Mouse (Mus musculus) G1E (cell line): ENCODE results near the gene Fhdc1. TPM values are rescaled to one million over a fixed set of nuclear protein-coding genes. Genes with fewer than 3 reads are reported as not detected.

Source experiments
- ATAC-seq: 2 replicates; pipeline ENCODE4 v1.8.0; 2016; ENCODE audit warnings: mild to moderate bottlenecking; ENCODE audit not compliant: insufficient number of reproducible peaks, poor library complexity, low FRiP score, severe bottlenecking; ENCODE audit errors: extremely low read depth
- DNase-seq: peaks from one replicate; pipeline ENCODE4 v3.0.0; 2012; ENCODE audit warnings: low spot score
- H3K27me3 ChIP-seq: 2 replicates; pipeline ENCODE4 v1.6.1; 2012; ENCODE audit warnings: mild to moderate bottlenecking, low read length, inconsistent platforms; ENCODE audit not compliant: insufficient read depth
- H3K36me3 ChIP-seq: replicated peaks from 2 replicates; pipeline ENCODE3; 2012; ENCODE audit warnings: mild to moderate bottlenecking, inconsistent platforms
- H3K4me1 ChIP-seq: 2 replicates; pipeline ENCODE4 v1.6.1; 2012; ENCODE audit warnings: low read depth, low read length, inconsistent platforms, mixed read lengths; ENCODE audit not compliant: insufficient read depth
- H3K4me3 ChIP-seq: 2 replicates; pipeline ENCODE4 v1.5.1; 2012; ENCODE audit warnings: low read depth, mild to moderate bottlenecking, inconsistent platforms, low read length, moderate library complexity, mixed read lengths
- H3K9me3 ChIP-seq: replicated peaks from 2 replicates; pipeline ENCODE4 v1.6.1; 2012; ENCODE audit warnings: inconsistent platforms
- CTCF ChIP-seq: IDR thresholded peaks from 2 replicates; pipeline ENCODE4 v1.5.1; 2012; ENCODE audit warnings: low read depth, low read length, inconsistent platforms, mixed read lengths
- GATA1 ChIP-seq: IDR thresholded peaks from 2 replicates; pipeline ENCODE4 v1.6.1; 2012; ENCODE audit warnings: borderline replicate concordance, low read length, inconsistent platforms, mixed read lengths
- GATA2 ChIP-seq: IDR thresholded peaks from 2 replicates; pipeline ENCODE4 v1.6.1; 2012; ENCODE audit warnings: low read depth, low read length, inconsistent platforms, borderline replicate concordance
- POLR2AphosphoS5 ChIP-seq: IDR thresholded peaks from 2 replicates; pipeline ENCODE4 v1.6.1; 2012; ENCODE audit warnings: low read depth, low read length, inconsistent platforms; ENCODE audit not compliant: insufficient replicate concordance
- TAL1 ChIP-seq: conservative IDR thresholded peaks from 2 replicates; pipeline ENCODE4 v1.6.1; 2012; ENCODE audit warnings: low read depth, low read length, inconsistent platforms, mixed read lengths
- polyA plus RNA-seq: library from polyadenylated mRNA; stranded (reverse); fragments of >175 nt; gene quantifications from 2 replicates; pipeline ENCODE4 v1.2.3, GENCODE M21; 2012
- total RNA-seq, 2 experiments: library from RNA; stranded (forward) in 1 of 2; stranded (reverse) in 1 of 2; fragments of 200-1000 nt in 1 of 2; fragments of >200 nt in 1 of 2; fragmentation: Nextera tagmentation in 1 of 2; gene quantifications; 2 replicates each; pipeline ENCODE4 v1.2.3; 2014 to 2017

Fhdc1 gene
- total and polyA plus RNA-seq, 3 experiments, result 1.4 to 97.7 (median 1.8) TPM

DNA sequence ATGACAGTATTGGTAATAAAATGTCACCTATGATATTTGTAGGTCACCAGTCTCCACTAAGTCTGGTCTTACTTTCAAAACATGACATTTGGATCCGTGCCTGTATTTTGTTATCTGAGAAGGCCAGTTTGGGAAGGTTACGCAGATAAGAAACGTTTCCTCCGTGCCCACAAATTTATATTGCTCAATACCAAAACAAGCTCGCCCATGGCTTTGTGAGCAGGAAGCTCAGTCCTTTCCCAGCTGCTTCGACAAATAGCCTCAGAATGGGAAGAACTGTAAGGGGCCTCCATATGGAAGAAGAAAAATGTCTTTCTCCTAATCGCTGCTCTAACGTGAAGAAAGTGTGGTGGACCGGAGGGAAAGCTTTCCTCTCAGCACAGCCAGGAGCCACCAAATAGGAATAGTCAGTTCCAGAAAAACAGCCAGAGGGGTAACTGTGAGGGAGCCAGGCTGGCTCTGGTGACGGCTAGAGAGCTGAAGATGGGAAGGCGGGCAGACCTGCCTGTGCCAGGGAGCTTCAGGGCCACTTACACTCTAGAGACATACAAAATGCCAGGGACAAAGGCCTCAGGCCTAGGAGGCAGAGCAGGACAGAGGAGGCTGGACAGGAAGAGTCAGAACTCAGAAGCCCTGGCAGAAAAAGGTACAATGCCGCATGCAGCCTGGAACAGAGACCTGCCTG is 24.4 kb downstream of the Fhdc1 start:
- Histone ChIP-seq H3K4me3 (peak overlapping the region; percentile 59; the same call in 1 of the 2 replicates), H3K36me3 (peaks cover 35% of the 10 kb centered on the region), H3K9me3 (no peaks in the 10 kb centered on the region), H3K27me3 (peaks cover 4% of the 10 kb centered on the region; the same call in 1 of the 2 replicates), H3K4me1 (peaks cover 72% of the 10 kb centered on the region)
- peak; percentile 81 for ATAC-seq
- DNase-seq, result peak; percentile 56
- TF ChIP-seq GATA1, result no peak
- peak; percentile 87 for TF ChIP-seq TAL1

- Histone ChIP-seq H3K9me3 (no peaks in the 10 kb centered on the region), H3K4me1 (peaks cover 30% of the 10 kb centered on the region), H3K27me3 (peaks cover 36% of the 10 kb centered on the region), H3K36me3 (peaks cover 72% of the 10 kb centered on the region), H3K4me3 (no peak overlapping the region)
- DNase-seq, result no peak
- TF ChIP-seq TAL1, result no peak
- TF ChIP-seq GATA1, result no peak
- no peak for TF ChIP-seq CTCF
- TF ChIP-seq GATA2, result no peak
- TF ChIP-seq POLR2AphosphoS5, result no peak
- no peak for ATAC-seq
Observed at GRCm38 (mm10) chr3:84450651-84451050, 29.6 kb downstream of the Fhdc1 start.

GRCm38 (mm10) chr3:84449015-84449414 is 31.2 kb downstream of the Fhdc1 start:
- Histone ChIP-seq H3K36me3 (peaks cover 81% of the 10 kb centered on the region), H3K9me3 (no peaks in the 10 kb centered on the region), H3K27me3 (peaks cover 51% of the 10 kb centered on the region), H3K4me1 (peaks cover 18% of the 10 kb centered on the region), H3K4me3 (no peak overlapping the region)
- ATAC-seq, result no peak
- no peak for DNase-seq
- TF ChIP-seq GATA2 (no peak), TAL1 (no peak), POLR2AphosphoS5 (no peak), CTCF (no peak), GATA1 (no peak)

- peaks cover 17% of the 10 kb centered on the region for H3K4me1 ChIP-seq
- TF ChIP-seq GATA2 (no peak), POLR2AphosphoS5 (no peak), CTCF (no peak), GATA1 (no peak), TAL1 (no peak)
- DNase-seq (no peak), ATAC-seq (no peak)
- no peaks in the 10 kb centered on the region for H3K9me3 ChIP-seq
- peaks cover 75% of the 10 kb centered on the region for H3K36me3 ChIP-seq
- H3K4me3 ChIP-seq, result no peak overlapping the region
- H3K27me3 ChIP-seq, result peaks cover 56% of the 10 kb centered on the region
Observed at GRCm38 (mm10) chr3:84447803-84448202, 32.4 kb downstream of the Fhdc1 start.

GRCm38 (mm10) chr3:84445838-84446237 is 34.4 kb downstream of the Fhdc1 start:
- Histone ChIP-seq H3K4me1 (peaks cover 17% of the 10 kb centered on the region), H3K36me3 (peaks cover 64% of the 10 kb centered on the region), H3K4me3 (no peak overlapping the region), H3K9me3 (no peaks in the 10 kb centered on the region), H3K27me3 (peaks cover 65% of the 10 kb centered on the region)
- ATAC-seq (no peak), DNase-seq (no peak)
- TF ChIP-seq GATA1 (no peak), TAL1 (no peak), POLR2AphosphoS5 (no peak), CTCF (no peak), GATA2 (no peak)

GRCm38 (mm10) chr3:84442890-84443289 is 37.3 kb downstream of the Fhdc1 start:
- Histone ChIP-seq H3K36me3 (peaks cover 39% of the 10 kb centered on the region), H3K27me3 (peaks cover 77% of the 10 kb centered on the region), H3K9me3 (no peaks in the 10 kb centered on the region), H3K4me1 (peaks cover 17% of the 10 kb centered on the region), H3K4me3 (no peak overlapping the region)
- no peak for DNase-seq
- ATAC-seq, result no peak
- TF ChIP-seq CTCF (no peak), POLR2AphosphoS5 (no peak), GATA1 (no peak), TAL1 (no peak), GATA2 (no peak)
